Mouse (Mus musculus): ENCODE results near the gene Ttc29. TPM values are rescaled to one million over a fixed set of nuclear protein-coding genes. Genes with fewer than 3 reads are reported as not detected.

The Ttc29 gene
- polyA plus RNA-seq (2014; fragmentation: Nextera tagmentation; extraction: Ambion mirVana), result 0.66 and 0.68 TPM in 2 replicates

DNA sequence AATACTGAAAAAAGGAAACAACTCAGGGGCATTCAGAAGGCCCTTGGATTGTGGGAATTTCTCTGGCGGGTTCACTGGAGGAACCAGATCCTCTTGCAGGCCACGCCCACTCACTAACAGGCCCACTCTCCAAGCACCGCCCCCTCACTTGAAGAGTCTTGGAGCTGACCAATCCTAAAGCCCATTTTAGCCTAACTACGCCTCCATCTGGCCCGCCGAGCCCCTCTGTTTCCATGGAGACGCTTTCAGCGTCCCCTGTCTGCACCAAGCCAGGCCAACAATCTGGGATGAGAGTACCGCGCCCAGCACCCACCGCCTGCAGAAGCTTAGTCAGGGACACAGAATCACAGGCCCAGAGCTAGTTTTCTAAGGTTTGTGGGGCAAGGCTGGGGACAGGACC is at the start of gene Ttc29:
Gene Ttc29 (plus strand): TSS at position 224 of the 400 bp plus-strand sequence.
- Histone ChIP-seq H3K4me1 (replicated peaks; ENCODE audit: control insufficient read depth, insufficient read depth, low read length) (0 out of 2 replicates have a peak, but pooled peaks cover 2% of the 10 kb centered on the region), H3K27me3 (ENCODE audit: control insufficient read depth, insufficient read depth, low read length) (no peaks in the 10 kb centered on the region), H3K9ac (ENCODE audit: low read depth, low read length) (no peak within 1 kb of the TSS), H3K9me3 (ENCODE audit: control insufficient read depth, low read length) (no peaks in the 10 kb centered on the region), H3K4me2 (replicated peaks; ENCODE audit: low read depth, low read length) (peak within 1 kb of the TSS; percentile 22; the same call in 1 of the 2 replicates), H3K4me3 (ENCODE audit: low read depth, low read length) (no peak within 1 kb of the TSS), H3K36me3 (ENCODE audit: control insufficient read depth, insufficient read depth, low read length) (no peaks in the 10 kb centered on the region), H3K27ac (ENCODE audit: low read depth, low read length) (no peak within 1 kb of the TSS)
- ATAC-seq (ENCODE audit: low FRiP score) (peak; percentile 97), DNase-seq (ENCODE audit: low spot score) (peak; percentile 91)
- under 1% methylated on average over 11 of the region's 11 CpGs for WGBS

DNA sequence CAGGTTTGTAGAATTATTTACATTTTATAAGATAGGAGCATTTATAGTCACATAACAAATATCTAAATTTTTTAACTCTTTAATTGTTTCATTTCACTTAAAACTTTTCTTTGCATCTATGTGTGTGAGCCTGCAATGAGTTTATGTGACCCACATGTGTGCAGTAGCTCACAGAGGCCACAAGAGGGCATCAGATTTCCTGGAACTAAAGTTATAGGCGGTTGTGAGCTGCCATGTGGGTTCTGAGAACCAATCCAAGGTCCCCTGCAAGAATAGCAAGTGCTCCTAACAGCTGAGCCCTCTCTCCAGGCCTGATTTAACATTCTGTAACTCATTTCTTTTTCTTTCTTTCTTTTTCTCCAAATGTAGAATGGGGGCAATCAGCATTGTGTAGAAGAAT is 41.7 kb upstream of the Ttc29 start:
- DNase-seq (ENCODE audit: low spot score) (no peak), ATAC-seq (ENCODE audit: low FRiP score) (no peak)
- no peak overlapping the region for H3K4me2 ChIP-seq (replicated peaks; ENCODE audit: low read depth, low read length)
- no peak overlapping the region for H3K9ac ChIP-seq (ENCODE audit: low read depth, low read length)
- no peaks in the 10 kb centered on the region for H3K9me3 ChIP-seq (ENCODE audit: control insufficient read depth, low read length)
- no peaks in the 10 kb centered on the region for H3K36me3 ChIP-seq (ENCODE audit: control insufficient read depth, insufficient read depth, low read length)
- no peaks in the 10 kb centered on the region for H3K27me3 ChIP-seq (ENCODE audit: control insufficient read depth, insufficient read depth, low read length)
- no peak overlapping the region for H3K4me3 ChIP-seq (ENCODE audit: low read depth, low read length)
- H3K27ac ChIP-seq (ENCODE audit: low read depth, low read length), result no peak overlapping the region
- H3K4me1 ChIP-seq (replicated peaks; ENCODE audit: control insufficient read depth, insufficient read depth, low read length), result no peaks in the 10 kb centered on the region
- 87% methylated on average over 1 of the region's 1 CpGs for WGBS

DNA sequence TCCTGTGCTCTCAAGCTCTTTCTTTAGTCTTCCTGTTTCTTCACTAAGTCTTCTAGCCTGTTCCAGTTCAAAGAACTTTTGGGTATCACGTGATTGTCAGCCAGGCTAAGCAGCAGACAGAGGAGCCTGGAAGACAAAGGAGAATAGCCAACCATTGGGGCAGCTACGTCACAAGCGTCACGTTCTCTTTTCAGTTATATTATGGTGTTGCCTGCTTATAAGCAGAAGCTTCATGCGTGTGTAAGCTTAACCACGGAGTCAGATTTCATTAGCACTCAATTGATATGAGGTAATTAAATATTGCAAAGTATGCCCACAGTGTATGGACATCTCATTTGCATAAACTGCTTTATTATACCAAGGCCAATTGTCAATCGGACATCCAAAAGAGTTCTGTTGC is 30.4 kb upstream of the Ttc29 start:
- no peak overlapping the region for H3K4me3 ChIP-seq (ENCODE audit: low read depth, low read length)
- H3K4me1 ChIP-seq (replicated peaks; ENCODE audit: control insufficient read depth, insufficient read depth, low read length), result no peaks in the 10 kb centered on the region
- 70% methylated on average over 7 of the region's 7 CpGs for WGBS
- H3K9me3 ChIP-seq (ENCODE audit: control insufficient read depth, low read length), result no peaks in the 10 kb centered on the region
- H3K27me3 ChIP-seq (ENCODE audit: control insufficient read depth, insufficient read depth, low read length), result no peaks in the 10 kb centered on the region
- no peak for DNase-seq (ENCODE audit: low spot score)
- no peak overlapping the region for H3K27ac ChIP-seq (ENCODE audit: low read depth, low read length)
- no peak overlapping the region for H3K9ac ChIP-seq (ENCODE audit: low read depth, low read length)
- no peak for ATAC-seq (ENCODE audit: low FRiP score)
- no peaks in the 10 kb centered on the region for H3K36me3 ChIP-seq (ENCODE audit: control insufficient read depth, insufficient read depth, low read length)
- no peak overlapping the region for H3K4me2 ChIP-seq (replicated peaks; ENCODE audit: low read depth, low read length)

DNA sequence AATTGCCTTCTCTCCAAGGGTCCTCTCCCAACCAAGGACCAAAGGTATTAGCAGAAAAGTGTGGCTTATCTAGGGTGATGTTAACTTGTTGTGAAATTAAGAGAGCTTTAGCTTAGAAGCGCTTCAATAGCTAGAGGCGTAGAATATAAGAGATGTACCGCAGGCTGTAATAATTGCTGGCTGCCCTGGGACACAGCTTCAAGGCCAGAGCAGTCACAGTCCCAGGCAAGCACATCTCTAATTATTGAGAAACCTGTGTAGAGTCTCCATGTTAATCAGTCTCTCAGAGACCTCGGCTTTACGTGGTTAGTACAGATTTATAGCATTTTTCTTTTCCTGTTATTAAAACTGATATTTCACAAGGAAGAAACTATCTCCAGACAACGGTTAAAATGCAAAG is 29.7 kb upstream of the Ttc29 start:
- no peak for ATAC-seq (ENCODE audit: low FRiP score)
- H3K27ac ChIP-seq (ENCODE audit: low read depth, low read length), result no peak overlapping the region
- WGBS, result 91% methylated on average over 6 of the region's 6 CpGs
- no peaks in the 10 kb centered on the region for H3K9me3 ChIP-seq (ENCODE audit: control insufficient read depth, low read length)
- no peaks in the 10 kb centered on the region for H3K4me1 ChIP-seq (replicated peaks; ENCODE audit: control insufficient read depth, insufficient read depth, low read length)
- H3K4me2 ChIP-seq (replicated peaks; ENCODE audit: low read depth, low read length), result no peak overlapping the region
- H3K4me3 ChIP-seq (ENCODE audit: low read depth, low read length), result no peak overlapping the region
- no peaks in the 10 kb centered on the region for H3K27me3 ChIP-seq (ENCODE audit: control insufficient read depth, insufficient read depth, low read length)
- DNase-seq (ENCODE audit: low spot score), result no peak
- H3K9ac ChIP-seq (ENCODE audit: low read depth, low read length), result no peak overlapping the region
- no peaks in the 10 kb centered on the region for H3K36me3 ChIP-seq (ENCODE audit: control insufficient read depth, insufficient read depth, low read length)

DNA sequence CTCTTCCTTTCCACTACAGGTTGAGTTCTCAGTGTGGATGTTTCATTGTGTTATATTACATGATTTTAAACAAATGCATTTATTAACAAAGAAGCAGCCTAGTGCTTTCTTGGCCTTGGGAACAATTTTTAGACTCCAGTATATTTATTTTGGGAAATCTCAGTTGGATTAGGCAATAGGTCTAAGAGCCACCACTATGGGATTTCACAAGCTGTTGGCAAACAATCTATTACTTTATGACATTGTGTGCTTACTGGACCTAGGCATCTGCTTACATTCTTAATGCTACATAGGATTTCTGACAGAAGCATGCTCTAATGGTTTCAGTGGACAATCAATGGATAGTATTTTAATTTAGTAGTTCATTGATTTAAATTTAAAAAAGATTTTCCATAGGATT is 26.0 kb upstream of the Ttc29 start:
- Histone ChIP-seq H3K27ac (ENCODE audit: low read depth, low read length) (no peak overlapping the region), H3K4me2 (replicated peaks; ENCODE audit: low read depth, low read length) (no peak overlapping the region), H3K4me1 (replicated peaks; ENCODE audit: control insufficient read depth, insufficient read depth, low read length) (no peaks in the 10 kb centered on the region), H3K27me3 (ENCODE audit: control insufficient read depth, insufficient read depth, low read length) (no peaks in the 10 kb centered on the region), H3K4me3 (ENCODE audit: low read depth, low read length) (no peak overlapping the region), H3K9ac (ENCODE audit: low read depth, low read length) (no peak overlapping the region), H3K9me3 (ENCODE audit: control insufficient read depth, low read length) (no peaks in the 10 kb centered on the region), H3K36me3 (ENCODE audit: control insufficient read depth, insufficient read depth, low read length) (no peaks in the 10 kb centered on the region)
- ATAC-seq (ENCODE audit: low FRiP score) (no peak), DNase-seq (ENCODE audit: low spot score) (no peak)

DNA sequence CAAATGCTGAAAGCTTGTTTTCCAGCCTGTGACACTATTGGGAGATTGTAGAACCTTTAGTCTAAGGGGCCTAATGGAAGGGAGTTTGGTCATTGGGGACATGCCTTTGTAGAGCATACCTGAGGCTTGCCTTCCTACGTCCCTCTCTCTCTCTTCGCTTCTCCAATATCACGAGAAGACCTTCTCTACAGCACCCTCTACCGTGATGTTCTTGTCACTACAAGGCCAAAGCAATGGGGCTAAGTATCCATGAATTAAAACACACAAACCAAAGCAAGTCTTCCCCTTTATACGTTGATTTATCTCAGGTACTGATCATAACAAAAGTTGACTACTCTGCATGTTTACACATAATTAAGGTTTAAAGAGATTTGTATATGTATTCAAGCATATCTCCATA is 8.9 kb upstream of the Ttc29 start:
- peak; percentile 25 for DNase-seq (ENCODE audit: low spot score)
- no peaks in the 10 kb centered on the region for H3K4me1 ChIP-seq (replicated peaks; ENCODE audit: control insufficient read depth, insufficient read depth, low read length)
- no peak overlapping the region for H3K4me2 ChIP-seq (replicated peaks; ENCODE audit: low read depth, low read length)
- no peak overlapping the region for H3K9ac ChIP-seq (ENCODE audit: low read depth, low read length)
- no peak for ATAC-seq (ENCODE audit: low FRiP score)
- no peaks in the 10 kb centered on the region for H3K27me3 ChIP-seq (ENCODE audit: control insufficient read depth, insufficient read depth, low read length)
- no peak overlapping the region for H3K4me3 ChIP-seq (ENCODE audit: low read depth, low read length)
- 28% methylated on average over 5 of the region's 5 CpGs for WGBS
- no peaks in the 10 kb centered on the region for H3K36me3 ChIP-seq (ENCODE audit: control insufficient read depth, insufficient read depth, low read length)
- H3K9me3 ChIP-seq (ENCODE audit: control insufficient read depth, low read length), result no peaks in the 10 kb centered on the region
- H3K27ac ChIP-seq (ENCODE audit: low read depth, low read length), result no peak overlapping the region

DNA sequence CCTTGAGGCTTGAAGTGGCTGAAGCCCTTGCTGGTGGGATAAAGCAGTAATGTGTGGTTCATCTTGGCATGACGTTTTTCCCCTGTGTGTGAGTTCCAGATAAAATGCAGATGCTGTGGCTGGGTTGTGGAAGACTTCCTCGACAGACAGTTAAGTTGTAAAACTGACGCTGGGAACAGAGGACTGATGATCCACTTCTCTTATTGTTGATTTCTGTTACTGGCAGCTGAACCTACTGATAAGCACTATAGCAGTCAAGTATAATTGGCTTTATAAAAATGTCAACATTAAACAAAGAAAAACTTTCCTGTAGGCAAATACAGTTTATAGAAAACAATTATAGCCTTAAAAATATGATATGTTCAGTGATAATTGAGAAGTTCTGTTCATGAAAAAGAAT is 2.7 kb upstream of the Ttc29 start:
- ATAC-seq (ENCODE audit: low FRiP score), result no peak
- Histone ChIP-seq H3K9ac (ENCODE audit: low read depth, low read length) (no peak overlapping the region), H3K36me3 (ENCODE audit: control insufficient read depth, insufficient read depth, low read length) (no peaks in the 10 kb centered on the region), H3K27me3 (ENCODE audit: control insufficient read depth, insufficient read depth, low read length) (no peaks in the 10 kb centered on the region), H3K4me1 (replicated peaks; ENCODE audit: control insufficient read depth, insufficient read depth, low read length) (0 out of 2 replicates have a peak, but pooled peaks cover 2% of the 10 kb centered on the region), H3K4me2 (replicated peaks; ENCODE audit: low read depth, low read length) (no peak overlapping the region), H3K4me3 (ENCODE audit: low read depth, low read length) (no peak overlapping the region), H3K27ac (ENCODE audit: low read depth, low read length) (no peak overlapping the region), H3K9me3 (ENCODE audit: control insufficient read depth, low read length) (no peaks in the 10 kb centered on the region)
- WGBS, result 78% methylated on average over 3 of the region's 3 CpGs
- no peak for DNase-seq (ENCODE audit: low spot score)

DNA sequence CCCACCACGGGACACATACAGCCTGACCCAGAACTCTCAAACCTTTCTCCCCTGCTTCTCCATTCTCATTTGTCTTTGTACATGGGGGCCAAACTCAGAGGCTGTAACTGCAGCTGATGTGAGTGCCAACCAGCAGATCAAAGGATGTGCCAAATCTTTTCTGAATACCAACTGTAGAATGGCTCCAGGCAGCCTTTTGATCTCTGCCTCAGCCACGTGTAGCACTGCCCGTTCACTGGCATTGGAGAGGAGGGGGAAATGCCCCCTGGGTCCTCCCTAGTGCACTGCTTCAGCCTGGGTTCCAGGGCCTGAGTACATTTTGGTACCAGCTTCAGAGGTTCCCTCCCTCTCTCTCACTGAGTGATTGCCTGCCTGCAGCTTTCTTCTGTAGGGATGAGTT is 1.5 kb downstream of the Ttc29 start:
- ATAC-seq (ENCODE audit: low FRiP score), result no peak

DNA sequence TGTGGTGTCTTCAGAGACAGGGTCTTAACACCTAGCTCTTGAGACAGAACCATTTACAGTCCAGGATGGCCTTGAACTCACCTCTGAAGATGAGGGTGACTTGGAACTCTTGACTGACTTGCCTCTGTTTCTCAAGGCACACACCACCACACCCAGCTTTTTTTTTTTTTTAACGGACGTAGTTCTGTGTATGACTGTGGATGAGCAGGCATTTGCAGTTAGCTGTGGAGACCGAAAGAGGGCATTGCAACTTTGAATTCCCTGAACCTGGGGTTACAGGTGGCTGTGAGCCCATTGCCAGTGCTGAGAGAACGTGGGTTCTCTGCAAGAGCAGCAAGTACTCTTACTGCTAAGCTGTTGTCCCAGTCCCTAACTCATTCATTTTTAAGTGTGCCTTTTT is 13.0 kb downstream of the Ttc29 start:
- WGBS, result 78% methylated on average over 4 of the region's 4 CpGs
- Histone ChIP-seq H3K9ac (ENCODE audit: low read depth, low read length) (no peak overlapping the region), H3K36me3 (ENCODE audit: control insufficient read depth, insufficient read depth, low read length) (no peaks in the 10 kb centered on the region), H3K27ac (ENCODE audit: low read depth, low read length) (no peak overlapping the region), H3K4me2 (replicated peaks; ENCODE audit: low read depth, low read length) (no peak overlapping the region), H3K4me3 (ENCODE audit: low read depth, low read length) (no peak overlapping the region), H3K9me3 (ENCODE audit: control insufficient read depth, low read length) (no peaks in the 10 kb centered on the region), H3K4me1 (replicated peaks; ENCODE audit: control insufficient read depth, insufficient read depth, low read length) (0 out of 2 replicates have a peak, but pooled peaks cover 2% of the 10 kb centered on the region), H3K27me3 (ENCODE audit: control insufficient read depth, insufficient read depth, low read length) (no peaks in the 10 kb centered on the region)
- ATAC-seq (ENCODE audit: low FRiP score) (no peak), DNase-seq (ENCODE audit: low spot score) (no peak)

More for the DNA sequence above, 1.5 kb downstream of the Ttc29 start:
- no peak overlapping the region for H3K9ac ChIP-seq (ENCODE audit: low read depth, low read length)
- no peaks in the 10 kb centered on the region for H3K9me3 ChIP-seq (ENCODE audit: control insufficient read depth, low read length)
- no peak overlapping the region for H3K4me3 ChIP-seq (ENCODE audit: low read depth, low read length)
- H3K27ac ChIP-seq (ENCODE audit: low read depth, low read length), result no peak overlapping the region
- no peaks in the 10 kb centered on the region for H3K27me3 ChIP-seq (ENCODE audit: control insufficient read depth, insufficient read depth, low read length)
- H3K4me2 ChIP-seq (replicated peaks; ENCODE audit: low read depth, low read length), result no peak overlapping the region
- 25% methylated on average over 3 of the region's 3 CpGs for WGBS
- no peaks in the 10 kb centered on the region for H3K36me3 ChIP-seq (ENCODE audit: control insufficient read depth, insufficient read depth, low read length)
- no peak for DNase-seq (ENCODE audit: low spot score)
- H3K4me1 ChIP-seq (replicated peaks; ENCODE audit: control insufficient read depth, insufficient read depth, low read length), result 0 out of 2 replicates have a peak, but pooled peaks cover 2% of the 10 kb centered on the region

Data from hindbrain, embryonic 11.5 days (tissue).